Mouse (Mus musculus) left cerebral cortex, postnatal 14 days (tissue): ENCODE measurements around the gene Rpl36-ps4. TPM values are rescaled to one million over a fixed set of nuclear protein-coding genes. Genes with fewer than 3 reads are reported as not detected.
A peak's percentile ranks its signal among the peaks of the same experiment; 100 is the strongest.
"Not testable (repeated sequence)": the region's sequence is repeated elsewhere in the genome, so short reads cannot be mapped to it uniquely, and the experiment has no call there.

Experiments
- DNase-seq, 2 experiments: peaks; one replicate each; pipeline ENCODE4 v3.0.0; 2021 to 2022; ENCODE audit warnings: low spot score in 2 of 2, mixed read lengths in 1 of 2
- intact Hi-C: fragments of 180-260 bp; cut with DNase I; formaldehyde crosslinking; loops from one replicate; pipeline ENCODE4 v1.15.1; 2025
- total RNA-seq, 2 experiments: library from RNA; stranded (reverse); gene quantifications; 2 replicates each; pipeline ENCODE4 v1.2.3; 2021

Gene Rpl36-ps4
- total RNA-seq, 2 experiments from 2014 or later, result not detected

GRCm38 (mm10) chr17:87934326-87934725 is 13.5 kb downstream of the Rpl36-ps4 start:
- no peak for DNase-seq
- intact Hi-C loops, result no loop called here

DNA sequence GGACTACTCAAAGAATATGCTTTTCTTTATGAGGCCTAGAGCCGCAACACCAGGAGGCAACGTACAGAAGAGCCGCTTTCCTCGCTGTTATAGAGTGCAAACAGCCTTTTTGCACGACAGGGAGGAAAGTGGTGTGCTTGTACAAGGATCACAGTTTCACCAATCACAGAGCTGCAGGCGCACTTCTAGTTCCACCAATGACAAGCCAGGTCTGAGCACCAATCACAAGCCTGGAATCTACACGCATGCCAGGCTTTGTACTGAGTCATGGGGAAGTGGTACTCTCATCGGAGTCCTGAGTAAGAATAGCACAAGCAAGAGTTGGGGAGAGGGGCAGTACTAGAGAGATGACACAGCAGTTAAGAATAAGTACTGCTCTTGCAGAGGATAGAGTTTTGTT is 14.0 kb downstream of the Rpl36-ps4 start:
- DNase-seq, result no peak
- intact Hi-C loops, result no loop called here

DNA sequence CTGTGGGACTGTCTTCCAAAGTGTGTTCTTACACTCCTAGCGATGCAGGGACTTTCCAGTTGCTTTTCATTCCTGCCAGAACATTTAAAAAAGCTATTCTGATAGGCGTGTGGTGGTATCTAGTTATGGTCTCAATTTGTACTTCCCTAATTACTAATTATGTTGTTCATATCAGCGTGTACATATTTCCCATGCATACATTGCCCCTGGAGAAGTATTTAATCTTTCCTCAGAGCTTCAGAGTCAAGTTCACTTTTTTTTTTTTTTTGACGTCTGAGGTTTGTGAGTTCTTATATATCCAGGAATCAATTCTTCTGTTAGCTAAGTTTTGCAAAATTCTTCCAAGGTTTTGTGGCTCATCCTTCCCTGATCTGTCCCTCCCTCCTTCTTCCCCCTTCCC is 15.4 kb downstream of the Rpl36-ps4 start:
- intact Hi-C loops, result no loop called here
- DNase-seq, result no peak

DNA sequence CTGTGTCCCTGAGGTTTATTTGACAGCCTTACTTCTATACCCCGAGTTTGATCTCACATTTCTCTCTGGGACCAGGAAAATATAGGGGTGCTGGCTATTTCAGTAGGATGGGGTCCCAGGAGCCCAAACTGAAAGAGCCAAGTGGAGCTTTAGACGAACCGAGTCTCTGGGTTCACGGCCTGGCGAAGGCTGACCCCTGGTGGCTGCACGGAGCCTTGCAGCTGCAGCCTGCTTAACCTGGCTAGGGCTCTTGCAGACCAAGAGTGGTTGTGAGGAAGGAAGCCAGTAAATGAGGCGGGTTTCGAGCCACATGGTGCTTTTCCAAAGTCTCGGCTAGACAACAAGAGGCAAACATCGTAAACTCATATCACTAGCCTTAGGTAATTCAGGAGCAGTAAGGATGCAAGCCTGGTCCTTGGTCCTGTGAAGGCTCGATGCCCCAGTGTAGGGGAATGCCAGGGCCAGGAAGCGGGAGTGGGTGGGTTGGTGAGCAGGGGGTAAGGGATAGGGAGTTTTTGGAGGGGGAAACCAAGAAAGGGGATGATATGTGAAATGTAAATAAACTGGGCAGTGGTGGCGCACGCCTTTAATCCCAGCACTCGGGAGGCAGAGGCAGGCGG is 28.3 kb downstream of the Rpl36-ps4 start:
- intact Hi-C loops, result loop anchor here (2.0 kb wide), 2 partner anchors 72 to 256 kb away; no protein-coding TSS in a partner anchor
- DNase-seq, result peak; percentile 81 to 88

- intact Hi-C loops, result not testable (repeated sequence)
Measured at GRCm38 (mm10) chr17:87954618-87955124, 33.9 kb downstream of the Rpl36-ps4 start.

DNA sequence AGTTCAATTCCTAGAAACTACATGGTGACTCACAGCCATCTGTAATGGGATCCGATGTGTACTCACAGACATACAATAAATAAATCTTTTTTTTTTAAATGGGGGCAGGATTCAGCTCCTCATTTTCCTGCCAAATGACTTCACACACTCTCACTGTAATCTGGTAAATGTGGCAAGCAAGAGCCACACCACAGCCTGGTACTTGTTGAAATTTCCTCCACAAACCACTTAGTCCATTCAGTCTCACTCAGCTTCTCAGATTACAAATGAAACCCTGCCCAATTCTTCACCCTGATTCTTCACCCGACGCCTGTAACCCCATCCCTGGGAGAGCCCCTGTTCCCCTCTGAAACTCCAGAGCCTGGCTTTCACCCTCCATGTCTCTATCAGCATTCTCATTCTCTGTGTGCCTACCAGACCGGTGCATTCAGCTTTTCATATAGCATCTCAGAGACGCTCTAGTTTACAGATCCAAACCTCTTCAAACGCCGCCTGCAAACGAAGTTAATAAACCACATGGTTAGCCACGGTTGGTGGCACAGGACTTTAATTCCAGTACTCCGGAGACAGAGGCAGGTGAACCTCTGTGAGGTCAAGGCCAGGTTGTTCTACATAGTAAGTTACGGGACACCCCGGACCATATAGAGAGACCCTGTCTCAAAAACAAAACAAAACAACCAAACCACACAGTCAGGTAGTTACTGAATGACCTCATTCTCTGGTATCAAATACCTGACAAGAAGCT is 36.5 kb downstream of the Rpl36-ps4 start:
- intact Hi-C loops, result no loop called here
- DNase-seq, result no peak

More at GRCm38 (mm10) chr17:87954618-87955124, 33.9 kb downstream of the Rpl36-ps4 start:
- DNase-seq, result not testable (repeated sequence)

DNA sequence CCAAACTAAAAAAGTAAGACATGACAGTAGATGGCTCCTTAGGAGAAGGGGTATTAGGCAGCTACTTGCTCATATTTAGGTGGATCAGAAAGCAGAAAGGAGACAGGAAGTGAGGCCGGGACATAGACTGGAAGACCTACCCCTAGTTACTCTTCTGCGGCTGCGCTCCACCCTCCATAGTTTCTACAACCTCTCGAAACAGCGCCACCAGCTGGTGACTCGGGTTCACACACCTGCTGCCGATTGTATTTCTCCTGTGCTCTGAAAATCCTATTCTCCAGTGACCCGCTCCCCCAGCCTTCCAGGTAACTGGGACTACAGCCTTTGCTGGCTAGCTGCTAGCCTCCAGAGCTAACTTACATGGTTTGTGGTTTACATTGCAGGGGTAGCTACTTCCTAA is 37.5 kb downstream of the Rpl36-ps4 start:
- intact Hi-C loops, result no loop called here
- no peak for DNase-seq

GRCm38 (mm10) chr17:87959406-87959805 is 38.6 kb downstream of the Rpl36-ps4 start:
- intact Hi-C loops, DNase-seq: not testable (repeated sequence)

DNA sequence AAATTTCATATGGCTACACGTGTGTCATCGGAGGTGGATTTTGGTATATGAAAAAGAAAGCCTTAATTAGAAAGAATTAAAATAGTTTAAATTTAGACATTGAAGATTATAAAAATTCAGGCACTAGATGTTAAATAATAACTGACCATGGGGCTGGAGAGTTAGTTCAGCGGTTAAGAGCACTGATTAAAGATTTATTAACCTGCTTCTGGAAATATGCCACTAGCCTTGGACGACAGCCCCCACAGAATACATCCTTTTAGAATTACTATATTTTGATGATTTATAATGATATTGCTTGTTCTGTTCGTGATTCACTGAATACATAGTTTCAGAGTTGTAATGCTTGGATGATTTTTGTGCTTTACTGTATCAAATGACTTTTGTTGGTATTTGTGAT is 39.2 kb downstream of the Rpl36-ps4 start:
- DNase-seq, result not testable (repeated sequence)
- intact Hi-C loops, result loop anchor here (10.0 kb wide), 1 partner anchor 355 kb away; no protein-coding TSS in a partner anchor

DNA sequence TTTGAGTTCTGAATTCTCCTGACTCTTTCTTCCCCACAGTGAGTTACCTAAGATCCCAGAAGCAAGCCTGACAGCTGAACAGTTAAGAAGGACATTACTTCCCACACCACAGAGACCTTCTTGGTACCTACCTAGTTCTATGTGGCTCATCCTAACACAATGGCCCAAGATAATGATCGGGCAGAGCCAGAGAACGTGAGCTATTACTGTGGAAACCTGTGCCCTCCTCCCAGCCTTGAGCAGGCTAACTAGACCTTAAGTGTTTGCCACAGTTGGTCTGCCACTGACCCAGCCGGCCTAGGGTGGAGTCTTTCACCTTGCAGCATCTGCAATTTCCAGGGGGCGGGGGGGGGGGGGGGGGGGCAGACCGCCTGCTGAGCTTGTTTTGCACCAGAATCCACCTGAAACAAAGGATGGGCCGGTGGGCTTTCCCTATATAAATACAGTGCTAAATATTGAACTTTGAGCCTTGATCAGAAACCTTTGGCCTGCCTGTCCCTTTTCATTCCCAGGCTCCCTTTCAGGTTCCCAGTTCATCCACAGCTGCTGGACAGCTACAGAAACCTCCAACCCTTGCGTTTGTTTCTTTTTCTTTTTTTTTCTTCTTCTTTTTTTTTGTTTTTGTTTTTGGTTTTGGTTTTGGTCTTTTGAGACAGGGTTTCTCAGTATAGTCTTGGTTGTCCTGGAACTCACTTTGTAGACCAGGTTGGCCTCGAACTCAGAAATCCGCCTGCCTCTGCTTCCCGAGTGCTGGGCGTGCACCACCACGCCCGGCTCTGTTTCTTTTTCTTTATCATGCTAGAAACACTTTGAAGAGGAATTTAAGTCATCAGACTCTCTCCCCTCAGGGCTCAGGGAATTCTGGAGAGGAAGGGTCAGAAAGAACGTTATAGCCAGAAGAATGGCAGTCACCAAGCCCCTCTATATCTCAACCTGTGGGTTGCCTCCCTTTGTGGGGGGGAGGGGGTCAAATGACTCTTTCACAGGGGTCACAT is 42.6 kb downstream of the Rpl36-ps4 start:
- DNase-seq, result no peak
- intact Hi-C loops, result loop anchor here (10.0 kb wide), 1 partner anchor 359 kb away; no protein-coding TSS in a partner anchor

- not testable (repeated sequence) for DNase-seq
- intact Hi-C loops, result loop anchor here (10.0 kb wide), 1 partner anchor 364 kb away; no protein-coding TSS in a partner anchor
Measured at GRCm38 (mm10) chr17:87968483-87968926, 47.7 kb downstream of the Rpl36-ps4 start.

Other genes starting within 250 kb of the Rpl36-ps4 start
- 10 to 100 TPM; 29.8 to 31.2 TPM for gene Msh2, start 248.6 kb upstream of the Rpl36-ps4 start, total RNA-seq
- 10 to 100 TPM; 29.9 to 35.0 TPM for gene Kcnk12, start 123.0 kb upstream of the Rpl36-ps4 start, total RNA-seq
- gene Msh6, start 54.1 kb downstream of the Rpl36-ps4 start, total RNA-seq, result 10 to 100 TPM; 14.4 to 16.4 TPM
- 100 to 1,000 TPM; 109 to 115 TPM for gene Fbxo11, start 144.3 kb downstream of the Rpl36-ps4 start, total RNA-seq